Mouse (Mus musculus) limb, embryonic 15.5 days (tissue): ENCODE results near the gene 4930486L24Rik. TPM values are rescaled to one million over a fixed set of nuclear protein-coding genes. Genes with fewer than 3 reads are reported as not detected.

Experiments
- ATAC-seq: fragments of 200-750 bp; cut with Nextera tagmentation; 2 replicates; pipeline ENCODE4 v1.8.0; 2017; ENCODE audit warnings: low read depth, moderate TSS enrichment; ENCODE audit not compliant: insufficient number of reproducible peaks, low FRiP score, low TSS enrichment
- H3K27ac ChIP-seq: fragments of 300-500 bp; sonication (generic); 2 replicates; pipeline ENCODE4 v1.5.1; 2015; ENCODE audit warnings: moderate library complexity, mild to moderate bottlenecking, inconsistent platforms
- H3K27me3 ChIP-seq: fragments of 300-500 bp; sonication (generic); 2 replicates; pipeline ENCODE4 v1.6.1; 2015; ENCODE audit warnings: inconsistent platforms
- H3K36me3 ChIP-seq: fragments of 300-500 bp; sonication (generic); 2 replicates; pipeline ENCODE4 v1.6.1; 2015; ENCODE audit warnings: inconsistent platforms
- H3K4me1 ChIP-seq: fragments of 300-500 bp; sonication (generic); 2 replicates; pipeline ENCODE4 v1.6.1; 2015; ENCODE audit warnings: inconsistent platforms
- H3K4me2 ChIP-seq: fragments of 300-500 bp; sonication (generic); 2 replicates; pipeline ENCODE4 v1.6.1; 2015; ENCODE audit warnings: mild to moderate bottlenecking, inconsistent platforms
- H3K4me3 ChIP-seq: fragments of 300-500 bp; sonication (generic); 2 replicates; pipeline ENCODE4 v1.5.1; 2015; ENCODE audit warnings: mild to moderate bottlenecking, inconsistent platforms
- H3K9ac ChIP-seq: fragments of 300-500 bp; sonication (generic); 2 replicates; pipeline ENCODE4 v1.6.1; 2015; ENCODE audit warnings: inconsistent platforms
- H3K9me3 ChIP-seq: fragments of 300-500 bp; sonication (generic); 2 replicates; pipeline ENCODE4 v1.6.1; 2016; ENCODE audit warnings: inconsistent platforms
- WGBS: fragments of 180-500 bp; shearing (Covaris S2); methylation state at CpG from one replicate; pipeline ENCODE4 v1.1.7; 2015; 5-methylcytosine and 5-hydroxymethylcytosine counted together
- polyA plus RNA-seq: library from polyadenylated mRNA; unstranded; fragments of >200 nt; fragmentation: Nextera tagmentation; extraction: Ambion mirVana; gene quantifications from 2 replicates; pipeline ENCODE4 v1.2.1, GENCODE M21; 2015

The 4930486L24Rik gene
- polyA plus RNA-seq, 1 experiment from 2014 or later, result 0.23 TPM

DNA sequence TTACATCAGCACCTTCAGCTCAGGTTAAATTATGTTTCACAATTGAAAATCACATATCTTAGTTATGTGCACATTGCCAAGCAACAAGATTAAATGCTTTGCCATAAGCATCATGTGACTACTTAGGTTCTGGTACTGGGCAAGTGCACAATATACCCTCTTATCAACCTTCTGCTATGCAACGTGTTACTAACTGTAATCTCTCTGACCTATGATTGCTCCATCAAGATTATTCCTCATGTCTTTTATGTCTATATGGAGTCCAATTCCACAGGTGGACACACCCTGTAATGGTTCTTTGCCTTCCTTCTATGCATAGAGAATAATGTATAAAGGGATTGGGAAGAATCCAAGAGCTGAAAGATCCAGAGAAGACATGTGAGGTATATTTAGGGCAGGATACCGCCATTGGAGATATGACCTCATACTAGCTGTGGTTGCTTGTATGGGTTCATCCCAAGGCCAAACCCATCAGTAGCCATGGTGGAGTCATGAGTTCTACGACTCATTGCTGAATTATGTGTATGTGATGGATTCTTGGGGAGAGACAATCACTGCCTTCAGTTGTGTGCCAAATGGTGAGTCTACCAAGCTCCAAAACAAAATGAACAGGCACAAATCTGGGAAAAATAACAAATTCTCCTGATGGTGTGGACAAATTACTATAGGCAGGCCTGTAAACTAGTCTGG, 43.6 kb downstream of the 4930486L24Rik start:
- Histone ChIP-seq H3K27me3 (no peaks in the 10 kb centered on the region), H3K4me1 (no peaks in the 10 kb centered on the region), H3K9ac (no peak overlapping the region), H3K36me3 (no peaks in the 10 kb centered on the region), H3K9me3 (no peaks in the 10 kb centered on the region), H3K4me2 (no peak overlapping the region), H3K27ac (no peak overlapping the region), H3K4me3 (no peak overlapping the region)
- 69% methylated on average over 3 of the region's 3 CpGs for WGBS
- ATAC-seq, result no peak

DNA sequence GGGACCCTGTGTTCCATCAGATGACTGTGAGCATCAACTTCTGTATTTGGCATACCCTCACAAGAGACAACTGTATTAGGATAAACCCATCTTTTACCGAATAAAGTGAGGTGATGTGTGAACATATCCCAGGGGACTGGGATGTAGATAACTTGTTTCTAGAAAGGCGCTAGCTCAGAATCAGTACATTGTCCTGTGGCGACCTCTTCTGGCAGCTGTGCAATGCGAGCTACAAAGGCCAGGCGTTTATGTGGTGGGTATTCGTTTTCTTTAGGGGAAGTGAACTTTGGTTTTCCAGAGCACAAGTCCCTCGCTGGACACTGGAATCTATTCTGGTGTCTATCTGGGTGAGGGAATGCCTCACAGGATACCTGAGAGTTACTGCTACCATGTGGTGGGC, 44.8 kb downstream of the 4930486L24Rik start:
- Histone ChIP-seq H3K36me3 (no peaks in the 10 kb centered on the region), H3K9ac (no peak overlapping the region), H3K4me3 (no peak overlapping the region), H3K4me2 (no peak overlapping the region), H3K9me3 (no peaks in the 10 kb centered on the region), H3K27me3 (no peaks in the 10 kb centered on the region), H3K27ac (no peak overlapping the region), H3K4me1 (no peaks in the 10 kb centered on the region)
- WGBS, result 10% methylated on average over 7 of the region's 7 CpGs
- no peak for ATAC-seq

GRCm38 (mm10) chr13:60813722-60814121, 50.6 kb downstream of the 4930486L24Rik start:
- no peak overlapping the region for H3K9ac ChIP-seq
- H3K4me3 ChIP-seq, result no peak overlapping the region
- no peaks in the 10 kb centered on the region for H3K9me3 ChIP-seq
- no peak overlapping the region for H3K27ac ChIP-seq
- H3K4me1 ChIP-seq, result no peaks in the 10 kb centered on the region
- no peak overlapping the region for H3K4me2 ChIP-seq
- no peak for ATAC-seq
- H3K27me3 ChIP-seq, result no peaks in the 10 kb centered on the region
- H3K36me3 ChIP-seq, result no peaks in the 10 kb centered on the region
- WGBS, result 57% methylated on average over 1 of the region's 1 CpGs

- Histone ChIP-seq H3K9me3 (no peaks in the 10 kb centered on the region), H3K27ac (no peak overlapping the region), H3K36me3 (no peaks in the 10 kb centered on the region), H3K27me3 (no peaks in the 10 kb centered on the region), H3K4me3 (no peak overlapping the region), H3K4me2 (no peak overlapping the region), H3K4me1 (no peaks in the 10 kb centered on the region), H3K9ac (no peak overlapping the region)
- 75% methylated on average over 6 of the region's 6 CpGs for WGBS
- ATAC-seq, result no peak
Observed at GRCm38 (mm10) chr13:60812768-60813167, 51.5 kb downstream of the 4930486L24Rik start.

GRCm38 (mm10) chr13:60809690-60810089, 54.6 kb downstream of the 4930486L24Rik start:
- ATAC-seq, result no peak
- Histone ChIP-seq H3K4me1 (no peaks in the 10 kb centered on the region), H3K9ac (no peak overlapping the region), H3K27me3 (no peaks in the 10 kb centered on the region), H3K27ac (no peak overlapping the region), H3K4me3 (no peak overlapping the region), H3K4me2 (no peak overlapping the region), H3K36me3 (no peaks in the 10 kb centered on the region), H3K9me3 (no peaks in the 10 kb centered on the region)
- 46% methylated on average over 2 of the region's 2 CpGs for WGBS

GRCm38 (mm10) chr13:60802749-60803148, 61.5 kb downstream of the 4930486L24Rik start, which contains the start of gene Ctsll3:
Gene Ctsll3, minus strand, starts transcription at chr13:60802849.
- no peaks in the 10 kb centered on the region for H3K27me3 ChIP-seq
- no peak for ATAC-seq
- WGBS, result 67% methylated on average over 1 of the region's 1 CpGs

More at GRCm38 (mm10) chr13:60802749-60803148, 61.5 kb downstream of the 4930486L24Rik start, which contains the start of gene Ctsll3:
- no peak within 1 kb of the TSS for H3K9ac ChIP-seq
- no peaks in the 10 kb centered on the region for H3K36me3 ChIP-seq
- H3K4me3 ChIP-seq, result no peak within 1 kb of the TSS
- H3K27ac ChIP-seq, result no peak within 1 kb of the TSS
- no peaks in the 10 kb centered on the region for H3K9me3 ChIP-seq
- no peak within 1 kb of the TSS for H3K4me2 ChIP-seq
- H3K4me1 ChIP-seq, result no peaks in the 10 kb centered on the region

Other genes starting within 250 kb of the 4930486L24Rik start
- not detected in 2 replicates for gene BC051665, start 78.1 kb downstream of the 4930486L24Rik start, polyA plus RNA-seq
- 1.3 and 1.4 TPM in 2 replicates for gene Ctsll3, start 61.6 kb downstream of the 4930486L24Rik start, polyA plus RNA-seq
- gene Gm49392, start 32.4 kb upstream of the 4930486L24Rik start, polyA plus RNA-seq, result not detected in 2 replicates
- 4.1 and 5.5 TPM in 2 replicates for gene Ctla2b, start 33.0 kb upstream of the 4930486L24Rik start, polyA plus RNA-seq
- not detected in 2 replicates for gene Tpbpb, start 40.4 kb upstream of the 4930486L24Rik start, polyA plus RNA-seq
- not detected in 2 replicates for gene Gm49393, start 71.1 kb upstream of the 4930486L24Rik start, polyA plus RNA-seq
- gene Gm49391, start 72.1 kb upstream of the 4930486L24Rik start, polyA plus RNA-seq, result 2.1 and 2.9 TPM in 2 replicates
- gene Ctla2a, start 72.2 kb upstream of the 4930486L24Rik start, polyA plus RNA-seq, result 29.7 and 31.1 TPM in 2 replicates
- gene Tpbpa, start 77.5 kb upstream of the 4930486L24Rik start, polyA plus RNA-seq, result not detected in 2 replicates
- not detected in 2 replicates for gene Ctsj, start 141.5 kb upstream of the 4930486L24Rik start, polyA plus RNA-seq
- not detected in 2 replicates for gene Ctsq, start 176.2 kb upstream of the 4930486L24Rik start, polyA plus RNA-seq